ENCODE assay signal across 25 mouse cellular contexts in the genomic region with DNA sequence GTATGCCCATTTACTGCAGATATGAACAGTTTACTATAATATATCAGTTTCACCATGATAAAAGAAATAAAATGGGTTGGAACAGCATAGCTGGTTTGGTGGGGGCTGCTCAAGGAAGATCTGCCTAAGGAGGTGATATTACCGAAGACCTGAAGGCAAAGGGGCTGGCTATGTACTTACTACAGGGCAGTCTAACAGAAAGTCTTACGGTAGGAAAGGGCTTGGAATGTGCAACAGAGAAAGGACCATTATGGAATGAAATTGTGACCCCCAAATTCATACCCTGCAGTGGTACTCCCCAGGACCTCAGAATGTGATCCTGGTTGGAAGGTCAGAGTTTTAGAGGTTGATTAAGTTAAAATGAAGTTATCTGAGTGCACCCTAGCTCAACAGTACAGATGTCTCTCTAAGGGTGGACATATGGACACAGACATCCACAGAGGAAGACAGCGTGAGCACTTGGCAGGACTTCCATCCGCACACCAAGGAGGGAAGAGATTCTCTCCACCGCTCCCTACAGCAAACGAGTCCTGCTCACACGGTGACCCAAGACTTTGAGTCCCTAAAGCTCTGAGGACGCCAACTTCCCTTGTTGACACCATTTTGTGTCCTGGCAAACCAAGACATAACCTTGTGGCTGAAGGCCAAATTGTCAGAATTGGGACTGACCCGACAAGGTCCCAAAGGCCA. TPM values are rescaled to one million over a fixed set of nuclear protein-coding genes. Genes with fewer than 3 reads are reported as not detected.
DNase-seq lines count a peak whose midpoint lies in the region; ATAC-seq and TF ChIP-seq lines count a peak whose summit lies in the region.
"Had no signal": no experiment of that assay in that cellular context is flagged by ENCODE, and none has a peak within 500 bp of the region (broad histone marks: within the 10 kb centered on the region; RNA-seq: fewer than 3 reads in every experiment).

No protein-coding gene starts in this region.

- 92% methylated on average over 9 of the region's 9 CpGs for WGBS in embryonic facial prominence, embryonic 13.5 days
- 87% methylated on average over 9 of the region's 9 CpGs for WGBS in embryonic facial prominence, embryonic 10.5 days
- WGBS in hindbrain, postnatal 0 days: 64% methylated on average over 9 of the region's 9 CpGs
- WGBS in hindbrain, embryonic 11.5 days: 93% methylated on average over 9 of the region's 9 CpGs

- no peak overlapping the region for H3K9ac ChIP-seq in embryonic facial prominence, embryonic 13.5 days
- no peak overlapping the region for H3K9ac ChIP-seq in hindbrain, postnatal 0 days (replicated peaks; ENCODE audit: low read length)
- H3K9ac ChIP-seq in hindbrain, embryonic 11.5 days (ENCODE audit: low read depth, low read length): no peak overlapping the region
- H3K9ac ChIP-seq: forebrain, postnatal 0 days; hindbrain, embryonic 15.5 days; limb, embryonic 13.5 days; liver, embryonic 13.5 days; lung, embryonic 14.5 days; midbrain, embryonic 13.5 days had no signal

- H3K4me2 ChIP-seq in embryonic facial prominence, embryonic 13.5 days: 0 out of 2 replicates have a peak overlapping the region, but pooled peaks have one; percentile 19
- no peak overlapping the region for H3K4me2 ChIP-seq in hindbrain, postnatal 0 days (ENCODE audit: low read depth, low read length)
- no peak overlapping the region for H3K4me2 ChIP-seq in hindbrain, embryonic 11.5 days (replicated peaks; ENCODE audit: low read depth, low read length)
- H3K4me2 ChIP-seq: hindbrain, embryonic 15.5 days; liver, embryonic 13.5 days; lung, embryonic 14.5 days; midbrain, embryonic 13.5 days had no signal

- H3K36me3 ChIP-seq in embryonic facial prominence, embryonic 13.5 days: no peaks in the 10 kb centered on the region
- no peaks in the 10 kb centered on the region for H3K36me3 ChIP-seq in embryonic facial prominence, embryonic 10.5 days (replicated peaks)
- H3K36me3 ChIP-seq in hindbrain, postnatal 0 days (ENCODE audit: insufficient read depth, low read length): no peaks in the 10 kb centered on the region
- no peaks in the 10 kb centered on the region for H3K36me3 ChIP-seq in hindbrain, embryonic 11.5 days (ENCODE audit: control insufficient read depth, insufficient read depth, low read length)
- H3K36me3 ChIP-seq: hindbrain, embryonic 15.5 days; limb, embryonic 13.5 days; liver, embryonic 13.5 days; midbrain, embryonic 13.5 days had no signal

- no peaks in the 10 kb centered on the region for H3K9me3 ChIP-seq in embryonic facial prominence, embryonic 13.5 days
- no peaks in the 10 kb centered on the region for H3K9me3 ChIP-seq in embryonic facial prominence, embryonic 10.5 days
- no peaks in the 10 kb centered on the region for H3K9me3 ChIP-seq in hindbrain, postnatal 0 days (ENCODE audit: low read length)
- no peaks in the 10 kb centered on the region for H3K9me3 ChIP-seq in hindbrain, embryonic 11.5 days (ENCODE audit: control insufficient read depth, low read length)
- H3K9me3 ChIP-seq: hindbrain, embryonic 15.5 days; limb, embryonic 13.5 days; liver, embryonic 13.5 days; midbrain, embryonic 13.5 days had no signal

- H3K27ac ChIP-seq in embryonic facial prominence, embryonic 13.5 days: peak overlapping the region; percentile 92; the same call in 1 of the 2 replicates
- H3K27ac ChIP-seq in embryonic facial prominence, embryonic 10.5 days (replicated peaks): no peak overlapping the region
- H3K27ac ChIP-seq in hindbrain, postnatal 0 days: no peak overlapping the region
- no peak overlapping the region for H3K27ac ChIP-seq in hindbrain, embryonic 11.5 days (ENCODE audit: low read depth, low read length)
- H3K27ac ChIP-seq: liver, embryonic 13.5 days; midbrain, embryonic 13.5 days had no signal

- DNase-seq in embryonic facial prominence, embryonic 10.5 days (ENCODE audit: low spot score): no peak
- DNase-seq in hindbrain, postnatal 0 days (ENCODE audit: low spot score): peak; percentile 5
- DNase-seq in hindbrain, embryonic 11.5 days (ENCODE audit: low spot score): no peak
- DNase-seq in cerebellum, adult 11-12 months: peak; percentile 73
- DNase-seq in cerebellum, postnatal 25 days: peak; percentile 61 to 64
- DNase-seq in lung, adult 18-20 months: no peak
- no peak for DNase-seq in liver
- DNase-seq: kidney, adult 9 months; kidney, postnatal 14 days; layer of hippocampus, postnatal 36 days; liver, embryonic 13.5 days; right cerebral cortex, postnatal 14 days; thymus, postnatal 14 days had no signal

- ATAC-seq in embryonic facial prominence, embryonic 13.5 days (ENCODE audit: insufficient number of reproducible peaks, insufficient read depth, low FRiP score, low TSS enrichment, low read depth): no peak
- ATAC-seq in hindbrain, postnatal 0 days: no peak
- no peak for ATAC-seq in hindbrain, embryonic 11.5 days (ENCODE audit: low FRiP score)
- ATAC-seq: forebrain, postnatal 0 days; intestine, embryonic 16.5 days; midbrain, embryonic 13.5 days had no signal

- no peak overlapping the region for H3K4me3 ChIP-seq in embryonic facial prominence, embryonic 13.5 days
- no peak overlapping the region for H3K4me3 ChIP-seq in embryonic facial prominence, embryonic 10.5 days
- H3K4me3 ChIP-seq in hindbrain, postnatal 0 days (ENCODE audit: low read length): no peak overlapping the region
- H3K4me3 ChIP-seq in hindbrain, embryonic 11.5 days (ENCODE audit: low read depth, low read length): no peak overlapping the region
- H3K4me3 ChIP-seq: hindbrain, embryonic 15.5 days; limb, embryonic 13.5 days; liver, embryonic 13.5 days; midbrain, embryonic 13.5 days had no signal

- no peak for TF ChIP-seq CTCF in hindbrain, postnatal 0 days (IDR thresholded peaks at IDR 0.05; ENCODE audit: low read depth)

- peaks cover 28% of the 10 kb centered on the region for H3K4me1 ChIP-seq in embryonic facial prominence, embryonic 13.5 days
- H3K4me1 ChIP-seq in embryonic facial prominence, embryonic 10.5 days: peaks cover 18% of the 10 kb centered on the region
- peaks cover 9% of the 10 kb centered on the region for H3K4me1 ChIP-seq in hindbrain, postnatal 0 days (ENCODE audit: insufficient read depth, low read length)
- no peaks in the 10 kb centered on the region for H3K4me1 ChIP-seq in hindbrain, embryonic 11.5 days (replicated peaks; ENCODE audit: control insufficient read depth, insufficient read depth, low read length)

- no peaks in the 10 kb centered on the region for H3K27me3 ChIP-seq in embryonic facial prominence, embryonic 13.5 days
- no peaks in the 10 kb centered on the region for H3K27me3 ChIP-seq in embryonic facial prominence, embryonic 10.5 days (replicated peaks; ENCODE audit: low read depth, poor library complexity, severe bottlenecking)
- H3K27me3 ChIP-seq in hindbrain, postnatal 0 days (ENCODE audit: insufficient read depth, low read length): no peaks in the 10 kb centered on the region
- no peaks in the 10 kb centered on the region for H3K27me3 ChIP-seq in hindbrain, embryonic 11.5 days (ENCODE audit: control insufficient read depth, insufficient read depth, low read length)
- H3K27me3 ChIP-seq: hindbrain, embryonic 15.5 days; limb, embryonic 13.5 days; midbrain, embryonic 13.5 days had no signal

RNA-seq across cellular contexts. Expression of a gene that starts 53.1 kb away (rescaled TPM):
- not detected in 2 replicates for polyA plus RNA-seq in embryonic facial prominence, embryonic 13.5 days (2015; fragmentation: Nextera tagmentation; extraction: Ambion mirVana)
- not detected in 2 replicates for polyA plus RNA-seq in embryonic facial prominence, embryonic 10.5 days (2016; fragmentation: Nextera tagmentation; extraction: Ambion mirVana)
- 0.31 and 2.2 TPM in 2 replicates for total RNA-seq in hindbrain, postnatal 0 days (2014; rRNA removed)
- 0.23 TPM in 1 of 2 replicates, not detected in the other for polyA plus RNA-seq in hindbrain, postnatal 0 days (2015; fragmentation: Nextera tagmentation; extraction: Ambion mirVana)
- polyA plus RNA-seq in hindbrain, embryonic 11.5 days (2014; fragmentation: Nextera tagmentation; extraction: Ambion mirVana): 0.18 TPM in 1 of 2 replicates, not detected in the other
- total RNA-seq: common myeloid progenitor, adult 5-6 weeks; ES-E14; layer of hippocampus, postnatal 36 days; megakaryocyte, adult 5-6 weeks had no signal
- polyA plus RNA-seq: forebrain, embryonic 11.5 days; forebrain, postnatal 0 days; hindbrain, embryonic 15.5 days; limb, embryonic 13.5 days; lung, embryonic 14.5 days; midbrain, embryonic 13.5 days; neural tube, embryonic 11.5 days had no signal

Comparison
In these comparisons a context has a peak if more than half of its experiments do, and no peak if none do; other contexts are left out.
1. DNase-seq: peak in hindbrain, postnatal 0 days (single experiment), cerebellum, adult 11-12 months (single experiment) and cerebellum, postnatal 25 days (2 of 2); none in embryonic facial prominence, embryonic 10.5 days (single experiment), hindbrain, embryonic 11.5 days (single experiment), lung, adult 18-20 months (0 of 2) and liver (single experiment).